Mouse (Mus musculus): ENCODE measurements at regions not wholly inside any gene's neighbourhood (a gene's known extent, or its start where the extent isn't known, plus 50 kb on each side); places are given as distances from the start of the nearest gene placed in this dataset.
"Not testable (repeated sequence)": the region's sequence is repeated elsewhere in the genome, so short reads cannot be mapped to it uniquely, and the experiment has no call there.

- TF ChIP-seq ZC3H11A (IDR thresholded peaks at IDR 0.05; ENCODE audit: borderline replicate concordance, low read depth, low read length); ZNF384 (IDR thresholded peaks at IDR 0.05; ENCODE audit: low read depth, low read length); CHD2 (IDR thresholded peaks at IDR 0.05; ENCODE audit: low read depth, low read length): not testable (repeated sequence)
These were observed 212.2 kb upstream of the Snrpn start for GRCm38 (mm10) chr7:60352206-60352605.

Data from ES-E14 (cell line).